Mouse (Mus musculus) urinary bladder, postnatal 4 days (tissue): ENCODE data around the gene Olfr115.

Experiments
- DNase-seq, 2 experiments: peaks; one replicate each; pipeline ENCODE4 v3.0.0; 2021 to 2022; ENCODE audit warnings: low spot score in 2 of 2

The Olfr115 gene

DNA sequence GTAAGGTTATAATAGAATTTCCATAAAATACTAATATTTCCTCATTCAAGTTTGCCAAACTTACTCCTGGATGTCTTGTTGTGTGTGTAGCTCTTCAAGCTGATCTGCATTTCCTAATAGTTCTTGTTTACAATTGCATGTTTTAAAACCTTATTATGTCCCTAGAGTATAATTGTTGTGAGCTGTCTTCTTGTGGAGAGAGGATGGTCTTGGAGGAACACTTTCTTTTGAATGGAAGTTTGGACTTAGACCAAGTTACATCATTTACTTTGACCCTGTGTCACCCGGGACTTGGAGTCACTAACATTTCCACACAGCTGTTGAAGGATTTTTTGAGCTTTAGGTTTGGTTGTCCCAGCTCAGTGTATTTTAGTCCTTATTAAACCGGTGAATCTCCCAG lies at the start of gene Olfr115, which contains the start of gene Olfr116:
TSS of gene Olfr115 (minus strand) at position 101 of the 400 bp plus-strand sequence.
TSS of gene Olfr116 (minus strand) at position 191 of the 400 bp plus-strand sequence.
- DNase-seq, result no peak

- no peak for DNase-seq
These were observed 39.8 kb upstream of the Olfr115 start, which contains the start of gene Olfr118 for GRCm38 (mm10) chr17:37666688-37667087. Gene Olfr118 (plus strand): TSS chr17:37666988.

DNA sequence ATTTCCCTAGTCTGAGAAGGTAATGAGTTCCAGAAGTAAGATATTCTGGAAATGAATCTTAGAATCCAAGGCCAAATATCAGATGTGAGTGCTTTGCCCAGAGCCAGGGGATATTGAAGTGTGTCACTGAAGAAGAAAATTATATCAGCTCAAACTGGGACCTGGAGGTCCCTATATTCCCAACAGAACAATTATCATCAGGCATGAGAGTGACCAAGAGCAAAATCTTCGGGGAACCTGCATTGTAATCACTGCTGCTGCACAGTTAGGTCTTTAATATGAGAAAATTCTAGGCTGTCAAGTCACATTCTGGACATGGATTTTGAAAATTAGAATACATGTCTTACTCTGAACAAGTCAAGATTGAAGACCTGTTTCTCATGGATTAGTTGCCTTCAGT lies 36.8 kb upstream of the Olfr115 start, which contains the start of gene Olfr117:
TSS of gene Olfr117 (minus strand) at position 101 of the 400 bp plus-strand sequence.
- no peak for DNase-seq

- no peak for DNase-seq
These were observed 34.3 kb downstream of the Olfr115 start, which contains the start of gene Olfr114 for GRCm38 (mm10) chr17:37592643-37593042. Gene Olfr114 (minus strand): TSS chr17:37592743.

GRCm38 (mm10) chr17:37577563-37577962 lies 49.3 kb downstream of the Olfr115 start, which contains the start of gene Olfr113:
Gene Olfr113 (minus strand): TSS chr17:37577663.
- no peak for DNase-seq

GRCm38 (mm10) chr17:37569351-37569750 lies 57.6 kb downstream of the Olfr115 start, which contains the start of gene Olfr112:
Gene Olfr112 (minus strand): TSS chr17:37569451.
- no peak for DNase-seq
